Mouse (Mus musculus): ENCODE measurements around the gene Sema7a.

DNA sequence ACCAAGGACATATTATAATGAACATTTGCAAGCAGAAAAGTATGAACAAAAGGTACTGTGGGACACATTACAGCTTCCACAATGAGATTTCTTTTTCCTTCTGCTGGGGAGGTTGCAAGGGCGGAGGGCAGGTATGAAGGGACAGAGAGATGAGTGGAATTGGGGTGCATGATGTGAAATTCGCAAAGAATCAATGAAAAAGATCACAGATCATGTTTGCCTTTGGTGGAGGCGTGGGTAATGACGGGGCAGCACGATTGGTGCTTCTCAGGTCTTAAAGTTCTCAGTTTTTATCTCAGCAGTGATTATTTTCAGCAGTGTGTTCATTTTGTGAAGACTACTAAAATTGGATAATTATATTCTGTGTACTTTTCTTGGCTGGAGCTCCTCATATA lies 35.7 kb upstream of the Sema7a start:
- TF ChIP-seq CTCF (IDR thresholded peaks at IDR 0.05; ENCODE audit: low read depth, low read length) (no peak), POLR2A (IDR thresholded peaks at IDR 0.05; ENCODE audit: extremely low read depth, insufficient read depth, low read length) (no peak)

Data from liver, adult 2 months (tissue).